Mouse (Mus musculus): ENCODE results near the gene Bmf.

- TF ChIP-seq POLR2A (IDR thresholded peaks at IDR 0.05; ENCODE audit: insufficient read depth, low read depth, low read length), result no peak
- no peak for TF ChIP-seq CTCF (IDR thresholded peaks at IDR 0.05)
- TF ChIP-seq EP300 (IDR thresholded peaks at IDR 0.05; ENCODE audit: insufficient read depth, low read depth, low read length), result no peak
Observed at GRCm38 (mm10) chr2:118522265-118522664, 27.2 kb downstream of the Bmf start.
